21 mouse cellular contexts compared by ENCODE assay signal in genomic region chr6:127978941-127979340, GRCm38 (mm10).
DNase-seq lines count a peak whose midpoint lies in the region; ATAC-seq and TF ChIP-seq lines count a peak whose summit lies in the region.
"Had no signal": no experiment of that assay in that cellular context is flagged by ENCODE, and none has a peak within 500 bp of the region (broad histone marks: within the 10 kb centered on the region; RNA-seq: fewer than 3 reads in every experiment).

No protein-coding gene starts in this region.

- H3K27me3 ChIP-seq in kidney, postnatal 0 days (ENCODE audit: insufficient read depth, low read length): no peaks in the 10 kb centered on the region
- peaks cover 5% of the 10 kb centered on the region for H3K27me3 ChIP-seq in limb, embryonic 12.5 days
- H3K27me3 ChIP-seq: embryonic facial prominence, embryonic 13.5 days; heart, embryonic 12.5 days; stomach, embryonic 15.5 days had no signal

- H3K27ac ChIP-seq in kidney, postnatal 0 days: no peak overlapping the region
- H3K27ac ChIP-seq in limb, embryonic 12.5 days: no peak overlapping the region
- H3K27ac ChIP-seq: embryonic facial prominence, embryonic 13.5 days; stomach, embryonic 15.5 days had no signal

- peak; percentile 61 to 66 for DNase-seq in cerebellum, postnatal 25 days
- peak; percentile 60 for DNase-seq in kidney, postnatal 0 days (ENCODE audit: low spot score)
- no peak for DNase-seq in kidney, postnatal 36 days
- peak; percentile 61 for DNase-seq in retina, embryonic 14.5 days (ENCODE audit: low spot score)
- DNase-seq in adrenal gland, postnatal 4 days (ENCODE audit: low spot score in 2 of 2): no peak
- DNase-seq: adrenal gland, adult 2 months; B cell, adult 2 months; gastrocnemius, postnatal 10 days; heart, adult 11 months; kidney, adult 18-20 months; lung, adult 2 months; right cerebral cortex, postnatal 25 days; thymus, adult 18-20 months had no signal

- no peaks in the 10 kb centered on the region for H3K9me3 ChIP-seq in kidney, postnatal 0 days (replicated peaks; ENCODE audit: low read length)
- no peaks in the 10 kb centered on the region for H3K9me3 ChIP-seq in limb, embryonic 12.5 days
- H3K9me3 ChIP-seq: embryonic facial prominence, embryonic 13.5 days; heart, embryonic 12.5 days; megakaryocyte, embryonic 14.5 days; stomach, embryonic 15.5 days had no signal

- ATAC-seq in cerebellum, adult (ENCODE audit: insufficient number of reproducible peaks, low FRiP score, low TSS enrichment): no peak
- ATAC-seq in kidney, postnatal 0 days (replicated peaks; ENCODE audit: low FRiP score, low read depth): no peak
- no peak for ATAC-seq in limb, embryonic 12.5 days (ENCODE audit: insufficient number of reproducible peaks, insufficient read depth, low FRiP score, low TSS enrichment, low read depth)
- ATAC-seq: forebrain, embryonic 14.5 days had no signal

- no peak overlapping the region for H3K9ac ChIP-seq in kidney, postnatal 0 days (ENCODE audit: low read depth, low read length)
- H3K9ac ChIP-seq in limb, embryonic 12.5 days (replicated peaks): 0 out of 2 replicates have a peak overlapping the region, but pooled peaks have one; percentile 24
- H3K9ac ChIP-seq: embryonic facial prominence, embryonic 13.5 days; stomach, embryonic 15.5 days had no signal

- 0 out of 2 replicates have a peak, but pooled peaks cover 10% of the 10 kb centered on the region for H3K4me1 ChIP-seq in kidney, postnatal 0 days (replicated peaks; ENCODE audit: insufficient read depth, low read length)
- peaks cover 47% of the 10 kb centered on the region for H3K4me1 ChIP-seq in limb, embryonic 12.5 days (replicated peaks)

- 0 out of 2 replicates have a peak, but pooled peaks cover 4% of the 10 kb centered on the region for H3K36me3 ChIP-seq in kidney, postnatal 0 days (ENCODE audit: insufficient read depth, low read length)
- H3K36me3 ChIP-seq in limb, embryonic 12.5 days: no peaks in the 10 kb centered on the region
- H3K36me3 ChIP-seq: heart, embryonic 12.5 days; stomach, embryonic 15.5 days had no signal

- H3K4me3 ChIP-seq in kidney, postnatal 0 days (replicated peaks; ENCODE audit: low read depth, low read length): no peak overlapping the region
- H3K4me3 ChIP-seq in limb, embryonic 12.5 days (replicated peaks): no peak overlapping the region
- H3K4me3 ChIP-seq: embryonic facial prominence, embryonic 13.5 days; heart, embryonic 12.5 days; megakaryocyte, embryonic 14.5 days; stomach, embryonic 15.5 days had no signal

- TF ChIP-seq CTCF in kidney, postnatal 0 days (IDR thresholded peaks at IDR 0.05; ENCODE audit: low read depth): no peak

- peak overlapping the region; percentile 21; the same call in 1 of the 2 replicates for H3K4me2 ChIP-seq in kidney, postnatal 0 days (ENCODE audit: low read length)
- H3K4me2 ChIP-seq in limb, embryonic 12.5 days: peak overlapping the region; percentile 40
- H3K4me2 ChIP-seq: embryonic facial prominence, embryonic 13.5 days; heart, embryonic 12.5 days; liver, embryonic 11.5 days; stomach, embryonic 15.5 days had no signal

- 23% methylated on average over 20 of the region's 20 CpGs for WGBS in kidney, postnatal 0 days
- 39% methylated on average over 20 of the region's 20 CpGs for WGBS in limb, embryonic 12.5 days

Comparison
In these comparisons a context has a peak if more than half of its experiments do, and no peak if none do; other contexts are left out.
1. DNase-seq: peak in cerebellum, postnatal 25 days (2 of 2), kidney, postnatal 0 days (single experiment) and retina, embryonic 14.5 days (single experiment); none in kidney, postnatal 36 days (0 of 2) and adrenal gland, postnatal 4 days (0 of 2).